Mouse (Mus musculus): ENCODE measurements around the gene Ocrl. TPM values are rescaled to one million over a fixed set of nuclear protein-coding genes. Genes with fewer than 3 reads are reported as not detected.

Gene Ocrl
- total RNA-seq, 2 experiments from 2014 or later, result 52.9 to 56.7 TPM

DNA sequence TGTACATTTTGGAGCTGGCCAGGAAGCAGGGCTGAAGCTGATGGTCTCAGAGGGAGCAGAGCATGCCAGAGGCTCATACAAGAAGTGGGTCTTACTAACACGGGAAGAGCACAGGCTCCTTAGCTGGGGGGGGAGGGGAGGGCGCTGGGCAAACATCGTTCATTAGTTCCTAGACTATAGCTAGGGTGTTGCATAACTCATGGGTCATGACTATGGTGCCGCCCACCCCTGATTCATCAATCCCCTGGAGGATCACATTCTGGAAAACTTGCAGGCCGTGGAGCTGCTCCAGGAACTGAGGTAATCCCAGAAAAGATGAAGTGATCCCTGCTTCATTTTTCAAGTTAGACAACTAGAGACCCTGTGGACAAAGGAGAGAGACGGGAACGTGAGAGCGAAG, 75.8 kb downstream of the Ocrl start:
- intact Hi-C loops (cut with DNase I), result loop anchor here (5.0 kb wide), 2 partner anchors 394 to 544 kb away; no protein-coding TSS in a partner anchor
- Histone ChIP-seq H3K4me3 (no peak overlapping the region), H3K27ac (no peak overlapping the region)
- DNase-seq (ENCODE audit: extremely low spot score in 1 of 2, low spot score in 2 of 2), result no peak
- TF ChIP-seq CTCF (IDR thresholded peaks at IDR 0.05), result no peak

DNA sequence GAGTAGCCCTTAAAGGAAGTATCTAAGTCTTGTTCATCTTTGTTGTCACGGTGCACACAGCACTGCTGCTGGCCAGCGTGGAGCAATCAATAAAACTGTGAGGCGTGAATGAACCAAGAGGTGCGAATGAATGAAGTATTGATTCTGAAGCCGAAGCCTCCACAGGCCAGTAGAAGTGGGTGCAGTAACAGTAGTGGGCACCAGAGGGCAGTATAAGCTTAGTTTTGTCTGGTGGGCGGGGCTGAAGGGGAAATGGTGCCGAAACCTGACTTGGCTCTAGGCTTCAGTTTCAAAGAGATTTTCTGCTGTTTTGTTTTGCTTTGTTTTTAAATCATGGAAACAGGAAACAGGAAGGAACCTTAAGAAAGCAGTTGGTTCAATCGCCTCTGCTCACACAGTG, 80.4 kb downstream of the Ocrl start:
- intact Hi-C loops (cut with DNase I), result loop anchor here (1.0 to 5.0 kb wide), 3 partner anchors 132 to 418 kb away; partner anchors contain the start of gene Utp14a
- TF ChIP-seq CTCF (IDR thresholded peaks at IDR 0.05), result peak; percentile 85
- peak; percentile 62 to 83 for DNase-seq (ENCODE audit: extremely low spot score in 1 of 2, low spot score in 2 of 2)

GRCm38 (mm10) chrX:47998412-47998811, 86.2 kb downstream of the Ocrl start:
- no peak overlapping the region for H3K4me3 ChIP-seq
- no peak for TF ChIP-seq CTCF (IDR thresholded peaks at IDR 0.05)
- DNase-seq (ENCODE audit: extremely low spot score in 1 of 2, low spot score in 2 of 2), result no peak
- intact Hi-C loops (cut with DNase I), result no loop called here
- no peak overlapping the region for H3K27ac ChIP-seq

More for the DNA sequence above, 80.4 kb downstream of the Ocrl start:
- Histone ChIP-seq H3K4me3 (no peak overlapping the region; the same call in 1 of the 2 replicates), H3K27ac (no peak overlapping the region)

DNA sequence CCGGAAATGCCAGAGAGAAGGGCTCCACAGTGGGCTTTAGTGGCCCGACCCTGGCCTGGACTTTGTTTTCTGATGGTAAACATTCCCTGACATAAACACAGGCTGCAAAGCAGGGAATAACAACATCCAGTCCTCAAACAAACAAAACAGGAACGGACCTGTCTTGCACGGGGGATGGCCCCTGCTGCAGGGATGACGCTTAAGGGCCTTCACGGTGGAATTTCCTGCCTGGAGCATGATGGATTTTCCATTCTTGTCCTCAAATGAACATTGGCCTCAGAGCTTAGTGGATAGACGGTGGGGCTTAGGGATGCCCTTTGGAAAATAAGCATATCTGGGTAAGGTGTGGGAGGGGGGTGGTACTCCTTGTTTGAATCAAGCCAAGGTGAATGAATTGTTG, 89.0 kb downstream of the Ocrl start:
- H3K4me3 ChIP-seq, result no peak overlapping the region
- H3K27ac ChIP-seq, result no peak overlapping the region
- DNase-seq (ENCODE audit: extremely low spot score in 1 of 2, low spot score in 2 of 2), result no peak
- TF ChIP-seq CTCF (IDR thresholded peaks at IDR 0.05), result no peak
- intact Hi-C loops (cut with DNase I), result no loop called here

DNA sequence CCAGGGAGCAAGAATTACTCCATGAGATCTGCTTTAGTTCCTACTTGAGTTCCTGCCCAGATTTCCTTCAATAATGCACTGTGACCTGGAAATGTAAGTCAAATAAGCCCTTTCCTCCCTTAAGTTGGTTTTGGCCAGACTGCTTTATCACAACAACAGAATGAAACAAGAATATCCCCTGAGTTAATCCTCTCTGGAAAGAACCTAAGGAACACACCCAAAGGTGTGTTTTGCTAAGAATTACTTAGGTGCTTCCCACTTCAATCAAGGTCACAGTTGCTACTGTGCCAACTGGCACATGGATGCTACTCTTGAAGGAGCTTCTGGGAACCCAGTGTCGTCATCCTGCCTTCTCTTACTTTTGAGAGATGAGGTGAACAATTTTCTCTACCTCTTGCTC, 92.6 kb downstream of the Ocrl start:
- DNase-seq (ENCODE audit: extremely low spot score in 1 of 2, low spot score in 2 of 2), result no peak
- no peak overlapping the region for H3K4me3 ChIP-seq
- no peak for TF ChIP-seq CTCF (IDR thresholded peaks at IDR 0.05)
- intact Hi-C loops (cut with DNase I), result no loop called here
- H3K27ac ChIP-seq, result no peak overlapping the region

DNA sequence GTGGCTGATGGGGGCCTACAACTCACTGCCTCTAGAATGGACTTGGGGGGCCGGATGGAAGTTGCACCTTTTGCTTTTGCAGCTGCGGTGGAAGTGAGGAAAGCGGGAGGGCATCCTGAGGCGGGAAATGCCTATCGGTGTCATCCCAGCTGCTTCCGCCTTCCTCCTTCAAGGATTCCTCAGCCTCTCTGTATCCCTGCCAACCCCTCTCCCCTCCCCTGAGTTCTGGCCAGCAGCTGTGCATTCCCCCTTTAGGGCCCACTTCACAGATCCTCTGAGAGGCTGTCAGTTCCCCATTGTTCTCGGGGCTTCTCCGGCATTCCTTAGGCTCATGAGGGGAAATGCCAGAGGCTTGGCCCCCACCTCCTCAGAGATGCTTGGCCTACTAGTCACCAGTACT, 93.9 kb downstream of the Ocrl start:
- Histone ChIP-seq H3K27ac (no peak overlapping the region), H3K4me3 (no peak overlapping the region)
- TF ChIP-seq CTCF (IDR thresholded peaks at IDR 0.05), result no peak
- intact Hi-C loops (cut with DNase I), result no loop called here
- DNase-seq (ENCODE audit: extremely low spot score in 1 of 2, low spot score in 2 of 2), result no peak

DNA sequence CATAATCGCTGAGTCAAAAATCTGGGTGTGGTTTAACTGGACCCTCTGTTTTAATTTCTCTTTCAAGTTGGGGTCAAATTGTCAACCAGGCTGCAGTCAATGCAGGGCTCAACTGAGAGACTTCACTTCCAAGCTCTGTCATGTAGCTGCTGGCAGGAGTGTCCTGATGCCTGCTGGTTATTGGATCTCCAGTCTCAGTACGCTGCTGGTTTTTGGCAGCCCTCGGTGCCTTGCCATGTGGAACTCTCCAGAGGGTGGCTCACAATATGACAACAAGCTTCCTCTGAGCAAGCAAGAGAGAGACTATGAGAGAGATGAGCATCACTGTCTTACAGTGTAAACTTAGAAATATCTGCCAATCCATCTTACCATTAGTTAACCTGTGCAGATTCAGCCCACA, 99.5 kb downstream of the Ocrl start:
- TF ChIP-seq CTCF (IDR thresholded peaks at IDR 0.05), result no peak
- intact Hi-C loops (cut with DNase I), result no loop called here
- no peak overlapping the region for H3K4me3 ChIP-seq
- no peak overlapping the region for H3K27ac ChIP-seq
- no peak for DNase-seq (ENCODE audit: extremely low spot score in 1 of 2, low spot score in 2 of 2)

Other genes with a start within 250 kb of the Ocrl start
- 10 to 100 TPM; 45.6 to 46.0 TPM for gene Smarca1, start 19.4 kb upstream of the Ocrl start, total RNA-seq (2021)
- 10 to 100 TPM; 13.1 to 32.7 TPM for gene Apln, start 122.5 kb downstream of the Ocrl start, total RNA-seq (2021)
- under 1 TPM; 0.18 to 0.79 TPM for gene Xpnpep2, start 196.3 kb downstream of the Ocrl start, total RNA-seq (2021)
- gene Sash3, start 234.0 kb downstream of the Ocrl start, total RNA-seq (2021), result 1 to 10 TPM; 1.1 to 1.3 TPM